Mouse (Mus musculus): ENCODE measurements around the gene Wfdc11.

DNA sequence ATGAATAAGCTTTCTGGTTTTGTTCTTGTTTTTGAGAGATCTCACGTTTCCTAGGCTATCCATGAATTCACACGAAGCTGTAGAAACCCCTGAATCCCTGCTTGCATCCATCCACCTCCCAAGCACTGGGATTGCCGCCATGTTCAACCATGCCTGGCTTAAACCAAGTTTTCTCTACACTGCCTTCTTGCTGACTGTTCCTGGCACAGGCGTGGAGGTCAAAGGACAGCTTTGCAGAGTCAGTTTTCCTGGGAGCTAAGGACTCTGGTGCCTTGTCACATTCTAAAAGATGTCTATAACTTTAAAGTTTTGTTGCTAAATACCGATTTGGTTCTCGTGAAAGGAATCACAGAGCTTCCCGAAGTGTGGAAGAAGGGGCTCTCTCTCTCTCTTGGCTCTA is 9.0 kb downstream of the Wfdc11 start:
- TF ChIP-seq CTCF (IDR thresholded peaks at IDR 0.05; ENCODE audit: borderline replicate concordance, insufficient read depth, low read depth, low read length) (no peak), POLR2A (IDR thresholded peaks at IDR 0.05; ENCODE audit: borderline replicate concordance, insufficient read depth, low read length) (no peak)

Measured in cerebellum, adult 2 months (tissue).